Mouse (Mus musculus): Measurements from ENCODE around the gene Cdip1. TPM values are rescaled to one million over a fixed set of nuclear protein-coding genes. Genes with fewer than 3 reads are reported as not detected.
"Not testable (repeated sequence)": the region's sequence is repeated elsewhere in the genome, so short reads cannot be mapped to it uniquely, and the experiment has no call there.

Gene Cdip1
- polyA plus RNA-seq (2016; fragmentation: Nextera tagmentation; extraction: Ambion mirVana) = 109 and 111 TPM in 2 replicates

DNA sequence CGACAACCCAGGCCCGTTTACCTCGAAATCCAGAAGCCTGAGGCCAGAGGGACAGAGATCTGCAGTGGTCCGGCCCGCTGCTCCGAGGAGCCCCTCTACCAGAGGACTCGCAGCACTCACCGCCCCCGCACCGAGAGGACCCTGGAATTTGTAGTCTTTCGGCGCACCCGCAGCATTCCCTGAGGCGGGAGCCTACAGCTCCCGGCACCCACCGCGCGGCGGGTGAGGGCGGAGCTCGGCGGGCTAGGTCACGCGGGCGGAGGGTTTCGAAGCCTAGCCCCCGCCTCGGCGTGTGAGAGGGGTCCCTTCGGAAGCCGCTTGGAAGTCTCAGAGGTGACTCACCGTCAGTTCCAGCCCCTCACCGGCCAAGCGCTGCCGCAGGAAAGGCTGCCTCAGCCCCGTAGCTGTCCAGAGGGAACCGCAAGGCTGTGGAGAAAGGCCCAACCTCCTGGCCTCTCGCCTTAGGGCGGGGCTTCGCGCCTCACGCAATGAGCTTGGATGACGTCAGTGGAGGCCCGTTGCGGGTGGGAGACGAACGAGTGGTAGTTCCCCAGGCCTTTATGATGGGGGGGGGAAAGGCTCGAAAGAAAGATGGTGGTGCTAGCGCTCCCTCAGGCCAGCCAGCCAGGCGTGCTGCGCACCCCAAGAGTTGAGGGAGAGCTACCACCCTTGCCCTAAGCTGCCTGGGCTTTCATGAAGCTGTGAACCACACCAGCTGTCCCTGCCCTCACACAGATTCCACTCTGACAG is at the start of gene Cdip1:
Gene Cdip1 (minus strand): TSS at position 483 of the 750 bp plus-strand sequence.
- H3K4me1 ChIP-seq (replicated peaks) = peaks cover 42% of the 10 kb centered on the region
- peak within 1 kb of the TSS; percentile 99 for H3K27ac ChIP-seq
- 0 out of 2 replicates have a peak, but pooled peaks cover 9% of the 10 kb centered on the region for H3K36me3 ChIP-seq
- H3K9me3 ChIP-seq = no peaks in the 10 kb centered on the region
- 1% methylated on average over 51 of the region's 51 CpGs for WGBS
- peak within 1 kb of the TSS; percentile 86 for H3K4me3 ChIP-seq
- H3K27me3 ChIP-seq (ENCODE audit: insufficient read depth, poor library complexity, severe bottlenecking) = no peaks in the 10 kb centered on the region
- peak; percentile 95 for DNase-seq (ENCODE audit: low spot score)

DNA sequence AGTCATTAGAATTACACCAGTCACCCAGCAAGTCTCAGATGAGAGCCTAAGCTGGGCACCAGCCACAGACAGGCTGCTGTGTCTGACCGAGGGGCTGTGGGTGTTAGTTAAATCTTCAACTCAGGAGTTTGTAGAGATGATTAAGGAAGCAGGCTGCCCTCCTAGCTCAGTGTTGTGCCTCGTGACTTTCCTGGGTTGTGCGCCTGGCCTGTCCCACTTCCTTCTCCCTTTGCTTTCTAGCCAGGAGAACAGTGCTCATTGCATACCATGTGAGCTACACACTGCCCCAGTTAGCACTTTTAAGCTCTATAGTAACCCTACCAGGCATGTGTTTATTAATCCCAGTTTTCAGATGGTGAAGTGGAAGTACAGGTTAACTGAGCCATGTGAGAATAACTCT is 49.5 kb upstream of the Cdip1 start:
- H3K4me1 ChIP-seq (replicated peaks) = peaks cover 7% of the 10 kb centered on the region; the same call in 1 of the 2 replicates
- H3K27ac ChIP-seq = no peak overlapping the region
- no peaks in the 10 kb centered on the region for H3K9me3 ChIP-seq
- H3K27me3 ChIP-seq (ENCODE audit: insufficient read depth, poor library complexity, severe bottlenecking) = no peaks in the 10 kb centered on the region
- H3K36me3 ChIP-seq = no peaks in the 10 kb centered on the region
- DNase-seq (ENCODE audit: low spot score) = no peak
- WGBS = 83% methylated on average over 3 of the region's 3 CpGs
- no peak overlapping the region for H3K4me3 ChIP-seq

DNA sequence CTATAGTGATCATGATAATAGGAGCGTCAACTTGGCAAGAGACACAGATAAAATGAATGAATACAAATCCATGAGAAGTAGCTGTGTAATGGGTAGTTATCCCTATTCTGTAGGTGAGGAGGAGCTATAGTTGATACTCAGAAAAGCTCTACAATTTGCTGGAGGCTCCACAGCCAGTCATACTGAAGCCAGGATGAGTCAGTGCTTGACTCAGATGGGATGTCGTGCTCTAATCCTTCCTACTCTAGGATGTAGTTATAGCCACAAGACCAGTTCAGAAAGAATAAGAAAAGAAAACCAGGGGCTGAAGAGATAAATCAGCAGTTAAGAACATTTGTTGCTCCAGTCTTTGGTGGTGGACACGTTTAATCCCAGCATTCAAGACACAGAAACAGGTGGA is 47.5 kb upstream of the Cdip1 start:
- Histone ChIP-seq H3K27ac (no peak overlapping the region), H3K27me3 (ENCODE audit: insufficient read depth, poor library complexity, severe bottlenecking) (no peaks in the 10 kb centered on the region), H3K36me3 (no peaks in the 10 kb centered on the region), H3K9me3 (no peaks in the 10 kb centered on the region), H3K4me3 (no peak overlapping the region), H3K4me1 (replicated peaks) (peaks cover 7% of the 10 kb centered on the region; the same call in 1 of the 2 replicates)
- 81% methylated on average over 3 of the region's 3 CpGs for WGBS
- no peak for DNase-seq (ENCODE audit: low spot score)

DNA sequence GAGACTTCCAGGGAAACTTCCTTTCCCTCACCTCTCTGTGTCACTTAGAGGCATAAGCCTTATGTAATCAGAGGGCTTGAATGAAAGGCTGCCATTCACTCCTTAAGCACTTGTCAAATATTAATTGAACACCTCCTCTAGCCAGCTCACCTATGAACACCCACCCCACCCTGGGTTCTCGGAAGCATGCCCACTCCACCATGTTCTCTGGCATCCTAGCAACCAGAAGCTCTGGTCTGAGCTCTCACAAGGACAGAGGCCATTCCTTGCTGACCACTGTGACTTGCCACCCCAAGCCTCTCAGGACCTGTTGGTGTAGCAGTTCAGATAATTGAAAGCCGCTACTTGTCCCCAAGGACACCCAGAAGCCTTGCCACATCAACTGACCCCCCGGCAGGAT is 45.1 kb upstream of the Cdip1 start, which contains the start of gene 4930562C15Rik:
Gene 4930562C15Rik (plus strand): TSS at position 226 of the 400 bp plus-strand sequence.
- no peaks in the 10 kb centered on the region for H3K9me3 ChIP-seq
- no peaks in the 10 kb centered on the region for H3K27me3 ChIP-seq (ENCODE audit: insufficient read depth, poor library complexity, severe bottlenecking)
- H3K4me1 ChIP-seq (replicated peaks) = no peaks in the 10 kb centered on the region
- DNase-seq (ENCODE audit: low spot score) = no peak
- no peaks in the 10 kb centered on the region for H3K36me3 ChIP-seq
- H3K4me3 ChIP-seq = no peak within 1 kb of the TSS
- H3K27ac ChIP-seq = no peak within 1 kb of the TSS
- WGBS = 87% methylated on average over 3 of the region's 3 CpGs

DNA sequence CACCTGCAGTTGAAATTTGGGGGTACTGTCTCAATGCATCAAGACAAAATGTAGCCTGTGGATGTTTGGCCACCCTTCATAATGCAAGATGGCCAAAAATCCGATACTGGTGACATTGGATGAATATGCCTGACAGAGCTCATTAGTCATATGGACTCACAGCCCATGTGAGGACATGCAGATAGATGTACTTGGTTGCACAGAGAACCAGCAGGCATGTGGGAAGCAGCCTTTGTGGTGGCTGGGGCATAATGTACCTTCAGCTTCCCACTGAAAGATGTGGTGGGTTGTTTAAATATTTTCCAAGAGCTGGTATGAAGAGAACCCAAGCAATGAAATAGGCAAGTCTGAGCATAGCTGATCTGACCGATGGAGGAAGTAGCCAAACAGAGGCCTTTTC is 43.8 kb upstream of the Cdip1 start:
- 80% methylated on average over 2 of the region's 2 CpGs for WGBS
- no peak for DNase-seq (ENCODE audit: low spot score)
- no peaks in the 10 kb centered on the region for H3K4me1 ChIP-seq (replicated peaks)

DNA sequence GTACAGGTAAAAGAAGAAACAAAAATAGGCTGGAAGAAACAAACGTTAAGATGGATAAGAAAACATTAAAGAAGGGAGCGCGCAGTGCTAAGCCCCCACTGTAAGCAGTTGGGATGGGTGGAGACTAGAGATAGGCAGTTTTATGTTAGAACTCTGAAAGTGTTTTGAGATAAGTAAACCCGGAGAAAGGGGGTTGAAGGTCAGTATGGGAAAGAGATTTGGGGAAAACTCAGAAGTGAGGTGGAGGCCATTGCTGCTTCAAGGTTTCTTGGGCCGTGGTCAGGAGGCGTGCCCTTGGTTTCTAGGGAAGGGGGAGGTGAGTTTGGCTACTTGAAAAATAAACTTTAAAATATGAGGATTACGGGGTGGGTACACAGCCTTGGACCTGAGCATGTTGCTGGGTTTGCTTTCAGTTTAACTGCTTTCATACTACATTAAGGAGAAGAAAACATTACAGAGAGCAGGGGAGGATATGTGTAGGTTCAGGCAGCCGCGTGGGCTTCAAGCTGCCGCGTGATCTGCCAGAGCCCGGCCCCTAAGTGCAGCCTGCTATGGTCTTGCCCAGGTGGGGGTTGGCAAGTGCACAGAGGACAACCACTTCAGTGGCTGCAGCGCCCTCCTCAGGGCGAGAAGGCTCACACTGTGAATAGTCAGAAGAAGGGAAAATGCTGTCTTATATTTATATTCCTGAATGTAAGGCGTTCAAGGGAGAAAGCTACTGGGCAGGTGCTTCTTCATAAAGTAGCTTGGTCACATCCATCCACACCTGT is 41.7 kb upstream of the Cdip1 start:
- no peak overlapping the region for H3K27ac ChIP-seq
- no peak for DNase-seq (ENCODE audit: low spot score)
- no peaks in the 10 kb centered on the region for H3K9me3 ChIP-seq
- WGBS = 71% methylated on average over 15 of the region's 15 CpGs
- H3K27me3 ChIP-seq (ENCODE audit: insufficient read depth, poor library complexity, severe bottlenecking) = no peaks in the 10 kb centered on the region
- no peak overlapping the region for H3K4me3 ChIP-seq
- H3K4me1 ChIP-seq (replicated peaks) = no peaks in the 10 kb centered on the region
- H3K36me3 ChIP-seq = no peaks in the 10 kb centered on the region

More for the DNA sequence above, 43.8 kb upstream of the Cdip1 start:
- Histone ChIP-seq H3K36me3 (no peaks in the 10 kb centered on the region), H3K27me3 (ENCODE audit: insufficient read depth, poor library complexity, severe bottlenecking) (no peaks in the 10 kb centered on the region), H3K9me3 (no peaks in the 10 kb centered on the region), H3K4me3 (no peak overlapping the region), H3K27ac (no peak overlapping the region)

DNA sequence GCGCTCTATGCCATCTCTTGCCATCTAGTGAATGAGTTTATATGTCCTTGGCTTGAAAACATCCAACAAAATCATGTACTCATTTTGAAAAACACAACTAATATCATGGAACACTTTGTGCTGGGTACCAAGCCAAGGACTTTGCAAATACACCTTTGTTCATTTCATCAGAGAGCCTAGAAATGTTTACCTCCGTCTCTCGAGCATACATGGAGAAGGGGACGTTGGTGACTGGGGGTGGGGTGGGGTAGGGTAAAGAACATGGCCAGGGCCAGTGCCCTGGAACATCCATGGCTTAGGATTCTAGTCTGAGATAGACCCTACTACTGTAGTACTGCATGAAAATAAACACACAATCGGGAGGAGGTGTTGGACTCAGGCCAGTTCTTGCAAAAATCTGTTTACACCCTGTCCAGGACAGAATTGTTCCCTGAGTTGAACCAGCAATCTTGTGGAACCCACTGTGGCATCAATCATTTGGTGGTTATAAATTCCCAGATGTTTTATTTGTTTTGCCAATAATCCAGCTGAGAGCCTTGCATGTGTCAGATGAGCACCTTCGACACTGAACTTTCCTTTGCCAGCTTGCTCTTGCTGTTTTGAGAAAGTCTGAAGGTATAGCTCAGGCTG is 39.3 kb upstream of the Cdip1 start:
- Histone ChIP-seq H3K9me3 (no peaks in the 10 kb centered on the region), H3K4me3 (no peak overlapping the region), H3K36me3 (no peaks in the 10 kb centered on the region), H3K27ac (no peak overlapping the region), H3K4me1 (replicated peaks) (no peaks in the 10 kb centered on the region), H3K27me3 (ENCODE audit: insufficient read depth, poor library complexity, severe bottlenecking) (no peaks in the 10 kb centered on the region)
- no peak for DNase-seq (ENCODE audit: low spot score)
- 88% methylated on average over 6 of the region's 6 CpGs for WGBS

DNA sequence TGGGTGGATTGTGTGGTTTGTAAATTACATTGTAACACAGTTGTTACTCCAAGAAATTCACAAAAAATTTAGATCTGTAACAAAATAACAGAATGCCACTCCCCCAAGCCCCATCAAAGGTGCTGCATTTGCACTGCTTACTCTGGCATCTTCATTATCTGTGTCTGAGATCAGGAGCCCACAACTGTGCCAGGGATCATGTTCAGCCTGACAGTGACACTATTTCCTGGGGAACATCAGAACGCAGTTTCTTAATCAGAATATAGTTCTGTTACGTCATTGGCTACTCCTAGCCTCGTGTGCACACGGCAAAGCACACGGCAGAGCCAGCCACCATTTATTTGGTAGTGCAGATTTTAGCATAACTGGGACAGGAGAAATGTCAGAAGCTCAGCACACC is 37.5 kb upstream of the Cdip1 start:
- no peak overlapping the region for H3K27ac ChIP-seq
- no peak overlapping the region for H3K4me3 ChIP-seq
- no peaks in the 10 kb centered on the region for H3K4me1 ChIP-seq (replicated peaks)
- no peaks in the 10 kb centered on the region for H3K27me3 ChIP-seq (ENCODE audit: insufficient read depth, poor library complexity, severe bottlenecking)
- WGBS = 93% methylated on average over 5 of the region's 5 CpGs
- no peaks in the 10 kb centered on the region for H3K9me3 ChIP-seq
- H3K36me3 ChIP-seq = no peaks in the 10 kb centered on the region
- DNase-seq (ENCODE audit: low spot score) = no peak

DNA sequence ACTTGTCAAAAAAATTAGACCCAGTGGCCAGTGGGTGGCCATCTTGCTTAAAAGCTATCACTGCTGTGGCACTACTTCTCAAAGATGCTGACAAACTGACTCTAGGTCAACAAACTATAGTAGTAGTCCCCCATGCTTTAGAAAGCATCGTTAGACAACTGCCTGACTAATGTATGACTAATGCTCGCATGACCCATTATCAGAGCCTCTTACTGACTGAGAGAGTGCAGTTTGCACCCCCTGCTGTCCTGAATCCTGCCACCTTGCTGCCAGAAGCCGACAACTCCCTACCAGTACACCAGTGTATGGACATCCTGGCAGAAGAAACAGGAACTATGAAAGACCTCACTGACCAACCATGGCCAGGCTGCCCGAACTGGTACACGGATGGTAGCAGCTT is 34.4 kb upstream of the Cdip1 start:
- H3K9me3 ChIP-seq = peaks cover 16% of the 10 kb centered on the region
- H3K27me3 ChIP-seq (ENCODE audit: insufficient read depth, poor library complexity, severe bottlenecking); H3K27ac ChIP-seq; DNase-seq (ENCODE audit: low spot score); H3K4me3 ChIP-seq; H3K4me1 ChIP-seq (replicated peaks); H3K36me3 ChIP-seq: not testable (repeated sequence)
- WGBS = 81% methylated on average over 5 of the region's 5 CpGs

DNA sequence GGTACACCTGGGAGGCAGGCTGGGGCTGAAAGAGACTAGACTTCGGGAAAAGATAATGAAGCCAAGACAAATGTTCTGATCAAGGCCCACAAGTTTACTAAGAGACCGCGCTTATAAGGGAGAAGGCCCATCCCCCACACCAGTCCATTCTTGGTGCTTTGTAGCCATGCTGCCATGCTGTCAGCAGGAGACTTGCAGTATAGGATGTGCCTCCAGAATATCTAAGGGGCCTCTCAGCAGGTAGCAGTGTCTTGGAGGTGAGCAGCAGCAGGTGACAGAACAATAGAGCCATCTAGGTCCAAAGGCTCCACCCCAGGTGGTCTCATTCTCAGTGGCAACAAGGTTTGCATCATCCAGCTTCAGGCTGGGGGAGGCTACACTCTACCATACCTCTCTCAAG is 28.3 kb upstream of the Cdip1 start:
- Histone ChIP-seq H3K4me1 (replicated peaks) (no peaks in the 10 kb centered on the region), H3K36me3 (no peaks in the 10 kb centered on the region), H3K27ac (no peak overlapping the region), H3K9me3 (peaks cover 16% of the 10 kb centered on the region), H3K27me3 (ENCODE audit: insufficient read depth, poor library complexity, severe bottlenecking) (no peaks in the 10 kb centered on the region), H3K4me3 (no peak overlapping the region)
- 83% methylated on average over 3 of the region's 3 CpGs for whole genome bisulfite sequencing
- DNase-seq (ENCODE audit: low spot score) = no peak

DNA sequence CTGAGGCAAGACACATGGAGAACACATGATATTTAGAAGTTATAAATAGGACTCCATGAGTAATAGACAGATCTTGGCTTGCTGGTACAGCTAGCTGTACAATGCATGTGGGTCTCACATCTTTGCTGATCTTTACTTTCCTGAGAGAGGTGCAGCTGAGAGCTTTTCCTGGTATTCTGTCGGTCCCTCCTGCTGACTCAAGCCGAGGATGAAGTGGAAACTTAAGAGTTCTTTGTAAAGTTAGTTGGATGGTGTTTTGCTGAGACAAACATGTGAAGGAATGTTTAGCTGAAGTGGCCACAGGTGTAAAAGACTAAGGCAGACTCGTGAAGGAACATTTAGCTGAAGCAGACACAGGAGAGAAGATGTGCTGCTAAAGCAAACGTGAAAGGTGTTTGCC is 6.5 kb upstream of the Cdip1 start:
- WGBS = 86% methylated on average over 4 of the region's 4 CpGs
- DNase-seq (ENCODE audit: low spot score) = no peak
- no peak overlapping the region for H3K27ac ChIP-seq

DNA sequence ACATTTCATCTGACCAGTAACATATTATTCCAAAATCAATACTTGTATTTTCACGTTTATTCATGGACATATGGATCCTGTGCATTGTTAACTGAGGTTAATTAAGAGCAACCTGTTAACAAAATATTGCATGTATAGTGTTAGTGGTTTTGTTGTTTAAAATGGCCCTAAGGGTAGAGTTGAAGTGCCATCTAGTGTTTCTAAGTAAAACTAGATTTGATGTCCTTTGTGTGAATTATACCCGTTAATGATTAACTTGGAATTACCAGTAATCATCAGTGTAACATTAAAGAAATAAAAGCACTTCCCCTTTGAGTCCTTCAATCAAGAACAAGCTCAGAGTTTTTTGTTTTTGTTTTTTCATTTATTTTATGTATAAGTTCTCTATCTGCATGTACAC is 1.2 kb upstream of the Cdip1 start:
- peaks cover 35% of the 10 kb centered on the region for H3K4me1 ChIP-seq (replicated peaks)
- no peaks in the 10 kb centered on the region for H3K27me3 ChIP-seq (ENCODE audit: insufficient read depth, poor library complexity, severe bottlenecking)
- H3K4me3 ChIP-seq = no peak overlapping the region
- DNase-seq (ENCODE audit: low spot score) = no peak
- H3K27ac ChIP-seq = no peak overlapping the region
- 0 out of 2 replicates have a peak, but pooled peaks cover 9% of the 10 kb centered on the region for H3K36me3 ChIP-seq
- 78% methylated on average over 2 of the region's 2 CpGs for WGBS
- H3K9me3 ChIP-seq = no peaks in the 10 kb centered on the region

More for the DNA sequence above, 6.5 kb upstream of the Cdip1 start:
- Histone ChIP-seq H3K4me1 (replicated peaks) (no peaks in the 10 kb centered on the region), H3K27me3 (ENCODE audit: insufficient read depth, poor library complexity, severe bottlenecking) (no peaks in the 10 kb centered on the region), H3K9me3 (no peaks in the 10 kb centered on the region), H3K4me3 (no peak overlapping the region), H3K36me3 (no peaks in the 10 kb centered on the region)
